Mouse (Mus musculus) retina, embryonic 14.5 days (tissue): ENCODE measurements at regions not wholly inside any gene's neighbourhood (a gene's known extent, or its start where the extent isn't known, plus 50 kb on each side); places are given as distances from the start of the nearest gene placed in this dataset.
"Not testable (repeated sequence)": the region's sequence is repeated elsewhere in the genome, so short reads cannot be mapped to it uniquely, and the experiment has no call there.

Experiments
- DNase-seq: peaks from one replicate; pipeline ENCODE4 v3.0.0-alpha.2; 2015; ENCODE audit warnings: low spot score

- no peak for DNase-seq
Observed at GRCm38 (mm10) chr17:13584394-13584793, 175.9 kb upstream of the Afdn start.

GRCm38 (mm10) chr17:13590240-13590837 lies 170.0 kb upstream of the Afdn start:
- DNase-seq: not testable (repeated sequence)
